Mouse (Mus musculus): ENCODE results near the gene Tsks. TPM values are rescaled to one million over a fixed set of nuclear protein-coding genes. Genes with fewer than 3 reads are reported as not detected.

Gene Tsks
- polyA plus RNA-seq, 1 experiment: not detected

DNA sequence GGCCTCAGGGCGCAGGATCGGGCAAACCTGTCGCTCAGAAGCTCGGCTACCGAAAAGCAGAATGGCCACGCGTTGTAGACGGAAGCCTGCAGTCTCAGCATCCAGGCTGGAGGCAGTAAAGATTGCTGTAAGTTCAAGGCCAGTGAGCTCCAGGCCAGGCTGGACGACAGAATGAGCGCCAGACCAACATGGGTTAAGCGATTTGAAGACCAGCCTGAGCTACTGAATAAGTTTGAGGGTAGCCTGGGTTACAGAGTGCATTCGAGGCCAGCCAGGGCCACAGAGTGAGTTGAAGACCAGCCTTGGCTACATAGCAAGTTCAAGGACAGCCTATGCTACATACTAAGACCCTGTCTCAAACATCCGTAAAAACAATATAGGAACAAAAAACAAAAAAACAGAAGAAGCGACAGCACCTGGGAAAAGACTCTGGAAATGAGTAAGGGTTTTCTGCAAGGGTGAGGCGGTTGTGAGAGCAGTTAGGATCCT lies 55.0 kb downstream of the Tsks start:
- H3K4me1 ChIP-seq (ENCODE audit: control insufficient read depth): peaks cover 63% of the 10 kb centered on the region
- H3K27me3 ChIP-seq (ENCODE audit: control insufficient read depth): no peaks in the 10 kb centered on the region
- H3K4me3 ChIP-seq (replicated peaks): peak overlapping the region; percentile 84
- no peak for TF ChIP-seq TAL1 (IDR thresholded peaks at IDR 0.05; ENCODE audit: low read length)
- no peak for TF ChIP-seq GATA1 (IDR thresholded peaks at IDR 0.05; ENCODE audit: low read length)
- H3K36me3 ChIP-seq (ENCODE audit: control insufficient read depth): peaks cover 69% of the 10 kb centered on the region
- no peaks in the 10 kb centered on the region for H3K9me3 ChIP-seq (ENCODE audit: control insufficient read depth, low read length)

GRCm38 (mm10) chr7:44998501-44998955 lies 55.5 kb downstream of the Tsks start, which contains the start of gene Bcl2l12:
TSS of gene Bcl2l12 (minus strand) at chr7:44998712.
- Histone ChIP-seq H3K9me3 (ENCODE audit: control insufficient read depth, low read length) (no peaks in the 10 kb centered on the region), H3K36me3 (ENCODE audit: control insufficient read depth) (peaks cover 69% of the 10 kb centered on the region), H3K4me1 (ENCODE audit: control insufficient read depth) (peaks cover 63% of the 10 kb centered on the region), H3K4me3 (replicated peaks) (peak within 1 kb of the TSS; percentile 84), H3K27me3 (ENCODE audit: control insufficient read depth) (no peaks in the 10 kb centered on the region)
- TF ChIP-seq GATA1 (IDR thresholded peaks at IDR 0.05; ENCODE audit: low read length): no peak
- 0 out of 3 replicates have a peak, but pooled peaks have one; percentile 15 for TF ChIP-seq TAL1 (IDR thresholded peaks at IDR 0.05; ENCODE audit: low read length)

GRCm38 (mm10) chr7:44999753-45000152 lies 56.7 kb downstream of the Tsks start:
- no peaks in the 10 kb centered on the region for H3K9me3 ChIP-seq (ENCODE audit: control insufficient read depth, low read length)
- peaks cover 68% of the 10 kb centered on the region for H3K36me3 ChIP-seq (ENCODE audit: control insufficient read depth)
- TF ChIP-seq GATA1 (IDR thresholded peaks at IDR 0.05; ENCODE audit: low read length): no peak
- no peak for TF ChIP-seq TAL1 (IDR thresholded peaks at IDR 0.05; ENCODE audit: low read length)
- H3K4me1 ChIP-seq (ENCODE audit: control insufficient read depth): peaks cover 63% of the 10 kb centered on the region
- no peaks in the 10 kb centered on the region for H3K27me3 ChIP-seq (ENCODE audit: control insufficient read depth)
- H3K4me3 ChIP-seq (replicated peaks): peak overlapping the region; percentile 55

DNA sequence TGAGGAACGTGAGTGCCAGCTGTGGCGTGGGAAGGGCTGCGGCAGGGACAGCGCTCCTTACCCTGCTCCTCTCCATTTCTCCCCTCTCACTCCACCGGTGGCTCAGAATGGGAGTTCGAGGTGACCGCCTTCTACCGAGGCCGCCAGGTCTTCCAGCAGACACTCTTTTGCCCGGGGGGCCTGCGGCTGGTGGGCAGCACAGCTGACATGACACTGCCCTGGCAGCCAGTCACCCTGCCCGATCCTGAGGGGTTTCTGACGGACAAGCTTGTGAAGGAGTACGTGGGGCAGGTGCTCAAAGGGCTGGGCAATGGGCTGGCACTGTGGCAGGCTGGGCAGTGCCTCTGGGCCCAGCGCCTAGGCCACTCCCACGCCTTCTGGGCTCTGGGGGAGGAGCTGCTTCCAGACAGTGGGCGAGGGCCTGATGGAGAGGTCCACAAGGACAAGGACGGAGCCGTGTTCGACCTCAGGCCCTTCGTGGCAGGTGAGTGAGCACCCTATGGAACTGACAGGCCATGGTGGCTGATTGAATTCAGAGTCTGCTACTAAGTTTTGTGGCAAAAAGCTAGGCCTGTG lies 57.6 kb downstream of the Tsks start:
- peaks cover 68% of the 10 kb centered on the region for H3K36me3 ChIP-seq (ENCODE audit: control insufficient read depth)
- TF ChIP-seq GATA1 (IDR thresholded peaks at IDR 0.05; ENCODE audit: low read length): no peak
- no peak for TF ChIP-seq TAL1 (IDR thresholded peaks at IDR 0.05; ENCODE audit: low read length)

DNA sequence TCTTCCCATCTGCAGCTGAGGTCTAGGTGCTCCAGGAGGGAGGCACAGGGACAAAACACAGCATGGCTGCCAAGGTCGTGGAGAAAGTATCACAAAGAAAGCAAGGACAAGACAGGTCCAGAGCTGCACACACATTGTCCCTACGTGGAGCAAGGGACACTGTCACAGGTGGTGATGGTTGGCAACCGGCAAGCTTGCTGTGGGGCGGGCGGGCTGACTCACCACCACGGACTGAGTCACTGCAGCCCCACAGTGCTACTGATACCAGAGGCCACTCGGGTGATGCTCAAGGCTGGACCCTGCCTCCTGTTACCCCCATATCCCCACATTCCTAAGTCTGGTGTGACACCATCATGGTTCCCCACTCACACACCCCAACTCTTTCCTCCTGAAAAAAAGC lies 59.4 kb downstream of the Tsks start:
- H3K4me3 ChIP-seq (replicated peaks): no peak overlapping the region
- H3K36me3 ChIP-seq (ENCODE audit: control insufficient read depth): peaks cover 81% of the 10 kb centered on the region
- H3K27me3 ChIP-seq (ENCODE audit: control insufficient read depth): no peaks in the 10 kb centered on the region; the same call in 1 of the 2 replicates
- peaks cover 7% of the 10 kb centered on the region for H3K9me3 ChIP-seq (ENCODE audit: control insufficient read depth, low read length)
- TF ChIP-seq TAL1 (IDR thresholded peaks at IDR 0.05; ENCODE audit: low read length): no peak
- no peak for TF ChIP-seq GATA1 (IDR thresholded peaks at IDR 0.05; ENCODE audit: low read length)
- H3K4me1 ChIP-seq (ENCODE audit: control insufficient read depth): peaks cover 45% of the 10 kb centered on the region

More for the DNA sequence above, 57.6 kb downstream of the Tsks start:
- H3K4me1 ChIP-seq (ENCODE audit: control insufficient read depth): peaks cover 57% of the 10 kb centered on the region
- H3K4me3 ChIP-seq (replicated peaks): no peak overlapping the region
- H3K27me3 ChIP-seq (ENCODE audit: control insufficient read depth): no peaks in the 10 kb centered on the region
- no peaks in the 10 kb centered on the region for H3K9me3 ChIP-seq (ENCODE audit: control insufficient read depth, low read length)

GRCm38 (mm10) chr7:45004546-45004945 lies 61.5 kb downstream of the Tsks start:
- Histone ChIP-seq H3K36me3 (ENCODE audit: control insufficient read depth) (peaks cover 99% of the 10 kb centered on the region), H3K9me3 (ENCODE audit: control insufficient read depth, low read length) (peaks cover 18% of the 10 kb centered on the region), H3K4me3 (replicated peaks) (no peak overlapping the region), H3K27me3 (ENCODE audit: control insufficient read depth) (peaks cover 2% of the 10 kb centered on the region; the same call in 1 of the 2 replicates), H3K4me1 (ENCODE audit: control insufficient read depth) (peaks cover 34% of the 10 kb centered on the region)
- TF ChIP-seq GATA1 (IDR thresholded peaks at IDR 0.05; ENCODE audit: low read length): no peak
- TF ChIP-seq TAL1 (IDR thresholded peaks at IDR 0.05; ENCODE audit: low read length): no peak

GRCm38 (mm10) chr7:45005321-45005992 lies 62.5 kb downstream of the Tsks start:
- peaks cover 99% of the 10 kb centered on the region for H3K36me3 ChIP-seq (ENCODE audit: control insufficient read depth)
- H3K27me3 ChIP-seq (ENCODE audit: control insufficient read depth): peaks cover 2% of the 10 kb centered on the region; the same call in 1 of the 2 replicates
- H3K4me1 ChIP-seq (ENCODE audit: control insufficient read depth): peaks cover 35% of the 10 kb centered on the region
- TF ChIP-seq GATA1 (IDR thresholded peaks at IDR 0.05; ENCODE audit: low read length) (no peak), TAL1 (IDR thresholded peaks at IDR 0.05; ENCODE audit: low read length) (no peak)
- H3K4me3 ChIP-seq (replicated peaks): no peak overlapping the region
- H3K9me3 ChIP-seq (ENCODE audit: control insufficient read depth, low read length): peaks cover 18% of the 10 kb centered on the region

DNA sequence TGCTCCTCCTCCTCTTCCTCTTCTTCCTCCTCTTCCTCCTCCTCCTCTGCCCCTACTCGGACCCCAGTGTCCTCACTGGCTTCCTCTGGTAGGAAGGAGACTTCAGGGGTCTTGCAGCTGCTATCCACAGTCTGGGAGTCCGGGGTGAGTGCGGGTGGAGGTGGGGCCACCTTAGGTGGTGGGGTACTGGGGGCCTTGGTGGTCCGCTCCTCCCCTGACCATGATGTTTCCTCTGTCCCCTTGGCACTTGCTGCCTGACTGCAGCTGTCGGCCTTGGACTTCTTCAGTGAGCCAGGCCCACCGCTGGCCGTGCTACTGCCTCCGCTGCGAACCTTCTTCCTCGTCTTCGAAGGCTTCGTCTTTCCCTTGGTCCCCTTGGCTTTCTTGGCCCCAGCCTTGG lies 63.5 kb downstream of the Tsks start:
- TF ChIP-seq TAL1 (IDR thresholded peaks at IDR 0.05; ENCODE audit: low read length) (no peak), GATA1 (IDR thresholded peaks at IDR 0.05; ENCODE audit: low read length) (no peak)
- peaks cover 2% of the 10 kb centered on the region; the same call in 1 of the 2 replicates for H3K27me3 ChIP-seq (ENCODE audit: control insufficient read depth)
- H3K9me3 ChIP-seq (ENCODE audit: control insufficient read depth, low read length): peaks cover 18% of the 10 kb centered on the region
- no peak overlapping the region for H3K4me3 ChIP-seq (replicated peaks)
- peaks cover 29% of the 10 kb centered on the region for H3K4me1 ChIP-seq (ENCODE audit: control insufficient read depth)
- H3K36me3 ChIP-seq (ENCODE audit: control insufficient read depth): peaks cover 99% of the 10 kb centered on the region

DNA sequence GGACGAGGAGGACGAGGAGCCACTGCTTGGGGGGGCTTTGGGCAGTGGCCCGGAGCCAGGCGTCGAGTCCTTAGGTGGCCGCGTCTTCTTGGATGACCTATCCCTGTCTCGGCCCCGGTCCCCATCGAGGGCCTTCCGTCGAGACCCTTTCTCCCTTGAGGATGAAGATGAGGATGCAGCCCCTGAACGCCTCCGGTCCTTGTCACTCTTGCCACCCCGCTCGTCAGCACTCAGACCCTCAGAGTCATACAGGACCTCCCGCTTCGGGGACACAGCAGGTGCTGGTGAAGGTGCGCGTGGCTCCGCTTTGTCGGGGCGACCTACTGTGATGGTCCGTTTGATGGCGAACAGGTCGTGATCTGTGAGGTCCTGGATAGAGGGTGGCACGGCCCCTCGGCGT lies 64.1 kb downstream of the Tsks start:
- TF ChIP-seq GATA1 (IDR thresholded peaks at IDR 0.05; ENCODE audit: low read length) (no peak), TAL1 (IDR thresholded peaks at IDR 0.05; ENCODE audit: low read length) (no peak)
- H3K27me3 ChIP-seq (ENCODE audit: control insufficient read depth): peaks cover 2% of the 10 kb centered on the region; the same call in 1 of the 2 replicates
- peaks cover 32% of the 10 kb centered on the region for H3K4me1 ChIP-seq (ENCODE audit: control insufficient read depth)
- no peak overlapping the region for H3K4me3 ChIP-seq (replicated peaks)
- H3K36me3 ChIP-seq (ENCODE audit: control insufficient read depth): peaks cover 99% of the 10 kb centered on the region
- H3K9me3 ChIP-seq (ENCODE audit: control insufficient read depth, low read length): peaks cover 18% of the 10 kb centered on the region

Other genes with a start within 250 kb of the Tsks start
- not detected in 2 replicates for gene Izumo2, start 234.5 kb upstream of the Tsks start, polyA plus RNA-seq (2012)
- gene Vrk3, start 194.8 kb upstream of the Tsks start, polyA plus RNA-seq (2012): 16.3 and 18.4 TPM in 2 replicates
- gene Zfp473, start 192.2 kb upstream of the Tsks start, polyA plus RNA-seq (2012): 0.03 and 0.07 TPM in 2 replicates
- 6.9 and 10.5 TPM in 2 replicates for gene Nup62, start 127.1 kb upstream of the Tsks start, polyA plus RNA-seq (2012)
- gene Il4i1, start 126.8 kb upstream of the Tsks start, polyA plus RNA-seq (2012): 0.12 and 0.13 TPM in 2 replicates
- 9.7 and 12.0 TPM in 2 replicates for gene Atf5, start 126.5 kb upstream of the Tsks start, polyA plus RNA-seq (2012)
- gene Akt1s1, start 94.2 kb upstream of the Tsks start, polyA plus RNA-seq (2012): 33.5 and 36.8 TPM in 2 replicates
- gene Tbc1d17, start 94.1 kb upstream of the Tsks start, polyA plus RNA-seq (2012): 7.7 and 10.0 TPM in 2 replicates
- 4.5 and 5.5 TPM in 2 replicates for gene Pnkp, start 86.1 kb upstream of the Tsks start, polyA plus RNA-seq (2012)
- gene Ptov1, start 73.4 kb upstream of the Tsks start, polyA plus RNA-seq (2012): 7.3 and 8.9 TPM in 2 replicates
- gene Med25, start 50.5 kb upstream of the Tsks start, polyA plus RNA-seq (2012): 46.3 and 51.9 TPM in 2 replicates
- 2.6 TPM in 2 replicates for gene Fuz, start 47.1 kb upstream of the Tsks start, polyA plus RNA-seq (2012)
- 48.1 and 53.1 TPM in 2 replicates for gene Ap2a1, start 13.7 kb upstream of the Tsks start, polyA plus RNA-seq (2012)
- gene Cpt1c, start 31.6 kb downstream of the Tsks start, polyA plus RNA-seq (2012): 0.05 and 0.07 TPM in 2 replicates
- 4.3 and 4.9 TPM in 2 replicates for gene Prmt1, start 43.4 kb downstream of the Tsks start, polyA plus RNA-seq (2012)
- 10.4 and 10.6 TPM in 2 replicates for gene Irf3, start 54.4 kb downstream of the Tsks start, polyA plus RNA-seq (2012)
- gene Bcl2l12, start 55.5 kb downstream of the Tsks start, polyA plus RNA-seq (2012): 6.1 and 6.4 TPM in 2 replicates
- gene Scaf1, start 73.2 kb downstream of the Tsks start, polyA plus RNA-seq (2012): 29.6 and 31.0 TPM in 2 replicates
- 0.45 and 0.53 TPM in 2 replicates for gene Rras, start 74.8 kb downstream of the Tsks start, polyA plus RNA-seq (2012)
- gene Prr12, start 109.7 kb downstream of the Tsks start, polyA plus RNA-seq (2012): 1.6 and 2.9 TPM in 2 replicates
- 12.5 and 14.9 TPM in 2 replicates for gene Nosip, start 119.2 kb downstream of the Tsks start, polyA plus RNA-seq (2012)
- gene Prrg2, start 119.5 kb downstream of the Tsks start, polyA plus RNA-seq (2012): 3.0 and 3.6 TPM in 2 replicates
- 0.86 and 0.91 TPM in 2 replicates for gene Rcn3, start 149.0 kb downstream of the Tsks start, polyA plus RNA-seq (2012)
- gene Fcgrt, start 160.6 kb downstream of the Tsks start, polyA plus RNA-seq (2012): 1.0 TPM in 2 replicates
- gene Rps11, start 181.2 kb downstream of the Tsks start, polyA plus RNA-seq (2012): 22.2 and 23.5 TPM in 2 replicates
- gene Rpl13a, start 185.6 kb downstream of the Tsks start, polyA plus RNA-seq (2012): 438 and 543 TPM in 2 replicates
- not detected in 2 replicates for gene Gm45713, start 193.0 kb downstream of the Tsks start, polyA plus RNA-seq (2012)
- 1.7 TPM in 2 replicates for gene Flt3l, start 193.2 kb downstream of the Tsks start, polyA plus RNA-seq (2012)
- 6.2 and 7.2 TPM in 2 replicates for gene Pih1d1, start 211.1 kb downstream of the Tsks start, polyA plus RNA-seq (2012)
- 13.5 and 16.3 TPM in 2 replicates for gene Aldh16a1, start 211.4 kb downstream of the Tsks start, polyA plus RNA-seq (2012)
- gene Slc17a7, start 220.7 kb downstream of the Tsks start, polyA plus RNA-seq (2012): 0.02 TPM in 1 of 2 replicates, not detected in the other
- gene Gfy, start 236.4 kb downstream of the Tsks start, polyA plus RNA-seq (2012): not detected in 2 replicates
- not detected in 2 replicates for gene Pth2, start 237.8 kb downstream of the Tsks start, polyA plus RNA-seq (2012)